Mouse (Mus musculus): Measurements from ENCODE around the gene Accsl. TPM values are rescaled to one million over a fixed set of nuclear protein-coding genes. Genes with fewer than 3 reads are reported as not detected.

Accsl gene
- total RNA-seq (2022): 1 to 10 TPM in 1 of 4 experiments, under 1 TPM in 1, not detected in 2; 0.21 to 1.1 TPM

DNA sequence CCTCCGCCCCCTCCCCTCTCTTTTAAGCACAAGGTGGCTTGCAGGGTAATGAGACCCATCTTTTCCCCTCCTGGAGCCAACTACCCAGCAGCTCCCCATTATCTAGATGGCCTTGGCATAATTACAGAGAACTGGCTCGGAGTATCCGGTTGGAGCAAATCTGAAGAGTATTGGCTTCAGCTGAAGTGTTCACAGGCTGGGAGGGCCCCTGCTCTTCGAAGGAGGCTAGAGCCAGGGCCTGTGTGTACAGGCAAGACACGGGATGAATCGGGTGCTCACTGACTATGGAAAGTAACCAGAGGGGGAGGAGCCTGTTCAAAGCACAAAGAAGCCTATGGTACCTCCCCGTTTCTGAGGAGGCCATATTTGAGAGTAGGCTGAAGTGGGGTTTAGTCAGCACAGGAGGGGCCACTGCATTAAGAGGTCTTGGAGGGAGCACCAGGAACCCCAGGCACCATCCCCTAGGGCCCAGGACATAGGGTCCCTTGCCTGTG, at the start of gene Accsl:
Gene Accsl (minus strand): TSS at position 51 of the 494 bp plus-strand sequence.
- DNase-seq (ENCODE audit: low spot score in 2 of 2): no peak

DNA sequence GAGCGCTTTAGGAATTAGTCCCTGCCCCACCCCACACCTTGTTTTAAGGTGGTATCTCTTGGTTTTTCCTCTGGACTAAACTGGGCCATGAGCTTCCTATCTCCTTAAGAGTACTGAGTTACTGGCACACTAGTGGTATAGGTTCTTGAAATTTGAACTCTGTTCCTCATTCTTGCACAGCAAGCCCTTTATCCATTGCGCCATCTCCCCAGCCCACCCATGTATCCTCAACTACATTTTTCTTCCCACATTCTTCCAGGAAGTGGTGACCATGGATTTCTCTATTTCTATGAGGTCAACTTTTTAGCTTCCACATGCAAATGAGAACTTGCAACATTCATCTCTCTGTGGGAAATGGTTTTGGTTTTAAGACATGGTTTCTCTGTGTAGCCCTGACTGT, 44.6 kb upstream of the Accsl start:
- DNase-seq (ENCODE audit: low spot score in 2 of 2): no peak

DNA sequence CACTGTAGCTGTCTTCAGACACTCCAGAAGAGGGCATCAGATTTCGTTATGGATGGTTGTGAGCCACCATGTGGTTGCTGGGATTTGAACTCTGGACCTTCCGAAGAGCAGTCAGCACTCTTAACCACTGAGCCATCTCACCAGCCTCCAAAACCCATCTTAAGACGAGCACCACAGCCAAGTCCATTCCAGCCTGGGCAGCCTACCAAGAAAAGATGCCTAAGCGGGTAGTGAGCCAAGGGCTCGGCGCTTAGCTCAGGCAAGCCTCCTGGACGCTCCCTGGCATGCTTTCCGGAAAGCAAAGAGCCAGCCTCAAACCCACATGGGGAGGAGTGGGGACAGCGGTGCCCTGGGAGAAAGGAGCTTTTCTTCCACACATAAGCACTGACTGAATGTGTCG, 43.0 kb upstream of the Accsl start:
- DNase-seq (ENCODE audit: low spot score in 2 of 2): peak in 1 of 2 experiments; percentile 45

DNA sequence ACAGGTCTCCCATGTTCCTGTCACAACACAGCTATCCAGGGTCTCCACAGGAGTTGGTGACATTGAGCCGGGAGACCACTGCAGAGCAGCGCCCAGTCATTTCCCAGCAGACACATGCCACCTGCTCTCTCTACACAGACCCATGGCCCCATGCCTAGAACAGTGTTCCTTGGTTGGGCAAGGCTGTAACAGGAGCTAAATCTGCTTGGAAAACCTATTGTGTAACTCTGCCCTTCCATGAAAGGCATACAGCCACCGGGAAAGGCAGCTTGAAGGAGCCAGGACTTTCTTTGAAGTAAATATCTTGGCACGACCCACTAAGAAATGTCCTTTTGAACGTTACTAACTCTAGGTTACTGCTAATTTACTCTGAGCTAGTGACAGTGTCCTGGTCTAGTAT, 40.8 kb upstream of the Accsl start:
- no peak for DNase-seq (ENCODE audit: low spot score in 2 of 2)

DNA sequence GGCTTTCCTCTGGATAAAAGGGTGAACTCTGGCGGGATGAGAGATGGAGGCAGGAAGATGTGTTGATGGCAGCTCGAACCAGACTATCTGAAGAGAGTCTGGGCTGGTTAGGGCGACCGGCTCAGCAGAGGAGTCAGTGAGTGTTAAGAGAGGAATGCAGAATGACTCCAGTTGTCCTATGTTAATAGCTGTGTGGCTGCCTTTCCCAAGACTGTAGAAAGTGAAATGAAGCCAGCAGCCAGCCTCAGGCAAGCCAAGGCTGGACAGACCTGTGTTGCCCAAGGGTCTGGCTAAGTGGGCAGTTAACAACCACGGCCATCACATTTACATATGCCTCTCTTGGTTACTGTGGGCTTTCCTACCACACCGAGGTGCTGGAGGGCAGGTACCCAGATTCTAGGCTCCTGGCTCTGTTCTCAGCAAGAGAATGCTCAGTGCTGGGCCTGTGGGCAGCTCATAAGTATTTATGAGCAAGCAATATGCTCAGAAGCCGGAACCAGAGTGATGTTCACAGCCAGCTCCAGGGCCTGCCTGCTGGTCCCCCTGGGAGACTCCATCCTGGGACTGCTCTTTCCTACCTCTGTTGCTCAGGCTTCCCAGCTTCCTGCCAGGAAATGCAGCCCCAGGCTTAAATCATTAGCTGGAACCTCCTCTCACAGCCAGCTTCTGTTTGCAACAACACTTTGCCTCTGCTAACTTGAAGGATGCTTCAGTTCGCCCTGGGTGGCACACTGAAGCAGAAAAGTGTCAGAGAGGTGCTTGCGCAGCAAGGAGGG, 38.8 kb upstream of the Accsl start:
- no peak for DNase-seq (ENCODE audit: low spot score in 2 of 2)

DNA sequence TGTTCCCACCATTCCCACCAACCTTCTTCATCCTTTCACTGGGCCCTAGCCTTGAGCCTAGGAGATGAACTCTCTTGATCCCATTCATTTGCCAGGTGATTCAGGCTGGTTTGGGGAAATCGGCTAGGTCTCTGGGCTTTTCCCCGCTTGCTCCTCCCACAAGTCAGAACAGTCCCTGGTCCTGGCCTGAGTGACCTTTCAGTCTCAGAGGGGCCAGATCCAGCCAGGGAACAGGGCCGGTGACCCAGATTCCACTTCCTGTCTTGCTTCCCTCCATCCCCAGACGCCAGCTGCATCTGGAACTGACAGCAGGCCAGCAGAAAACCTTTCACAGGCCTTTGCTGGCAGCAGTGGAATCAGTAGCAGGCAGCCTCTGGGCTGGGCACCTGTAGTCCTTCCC, 37.4 kb upstream of the Accsl start:
- no peak for DNase-seq (ENCODE audit: low spot score in 2 of 2)

DNA sequence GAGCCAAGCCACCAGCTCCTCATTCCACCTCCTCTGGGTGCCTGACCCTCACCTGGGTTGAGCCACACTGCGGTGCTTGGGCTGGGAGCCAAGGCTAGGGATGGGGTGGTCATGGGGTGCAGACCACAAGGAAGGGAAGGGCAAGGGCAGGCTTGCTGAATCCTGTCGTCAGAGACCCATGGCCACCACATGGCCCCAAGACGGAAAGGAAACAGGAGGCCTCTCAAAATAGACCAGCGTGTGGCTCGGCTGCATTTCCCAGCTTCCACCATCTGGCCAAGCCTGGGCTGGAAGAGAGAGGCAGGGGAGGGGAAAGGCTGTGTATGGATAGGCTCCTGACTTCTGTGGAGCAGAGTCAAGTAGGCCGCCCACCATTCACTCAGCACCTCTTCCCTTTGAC, 34.5 kb upstream of the Accsl start:
- DNase-seq (ENCODE audit: low spot score in 2 of 2): peak in 1 of 2 experiments; percentile 44

DNA sequence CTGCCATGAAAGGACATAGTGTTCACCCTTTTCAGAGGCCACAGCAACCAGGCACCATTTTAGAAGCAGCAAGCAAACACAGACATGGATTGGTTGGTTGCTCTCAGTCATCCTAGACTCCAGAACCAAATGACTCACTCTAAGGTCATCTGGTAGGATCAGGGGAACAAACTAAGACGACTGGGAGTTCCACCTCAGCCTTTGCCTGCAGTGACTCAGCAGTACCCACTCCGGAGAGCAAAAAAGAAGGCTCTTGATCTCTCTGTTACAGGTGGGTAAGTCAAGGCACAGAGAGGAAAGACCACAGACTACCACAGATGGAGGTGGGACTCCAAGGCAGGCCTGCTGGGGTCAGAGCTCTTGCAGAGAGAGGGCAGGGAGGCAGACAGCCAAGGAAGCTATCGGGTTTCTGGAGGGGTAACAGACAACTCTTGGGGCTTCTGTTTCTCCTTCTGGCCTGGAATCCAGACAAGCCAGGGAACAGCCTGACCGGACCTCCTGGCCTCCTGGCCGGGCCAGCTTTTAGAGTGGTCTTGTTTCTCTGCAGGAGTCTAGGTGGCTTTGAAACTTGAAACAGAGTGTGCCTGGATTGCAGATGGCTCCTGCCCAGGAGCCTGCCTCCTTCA, 33.8 kb upstream of the Accsl start:
- DNase-seq (ENCODE audit: low spot score in 2 of 2): no peak

DNA sequence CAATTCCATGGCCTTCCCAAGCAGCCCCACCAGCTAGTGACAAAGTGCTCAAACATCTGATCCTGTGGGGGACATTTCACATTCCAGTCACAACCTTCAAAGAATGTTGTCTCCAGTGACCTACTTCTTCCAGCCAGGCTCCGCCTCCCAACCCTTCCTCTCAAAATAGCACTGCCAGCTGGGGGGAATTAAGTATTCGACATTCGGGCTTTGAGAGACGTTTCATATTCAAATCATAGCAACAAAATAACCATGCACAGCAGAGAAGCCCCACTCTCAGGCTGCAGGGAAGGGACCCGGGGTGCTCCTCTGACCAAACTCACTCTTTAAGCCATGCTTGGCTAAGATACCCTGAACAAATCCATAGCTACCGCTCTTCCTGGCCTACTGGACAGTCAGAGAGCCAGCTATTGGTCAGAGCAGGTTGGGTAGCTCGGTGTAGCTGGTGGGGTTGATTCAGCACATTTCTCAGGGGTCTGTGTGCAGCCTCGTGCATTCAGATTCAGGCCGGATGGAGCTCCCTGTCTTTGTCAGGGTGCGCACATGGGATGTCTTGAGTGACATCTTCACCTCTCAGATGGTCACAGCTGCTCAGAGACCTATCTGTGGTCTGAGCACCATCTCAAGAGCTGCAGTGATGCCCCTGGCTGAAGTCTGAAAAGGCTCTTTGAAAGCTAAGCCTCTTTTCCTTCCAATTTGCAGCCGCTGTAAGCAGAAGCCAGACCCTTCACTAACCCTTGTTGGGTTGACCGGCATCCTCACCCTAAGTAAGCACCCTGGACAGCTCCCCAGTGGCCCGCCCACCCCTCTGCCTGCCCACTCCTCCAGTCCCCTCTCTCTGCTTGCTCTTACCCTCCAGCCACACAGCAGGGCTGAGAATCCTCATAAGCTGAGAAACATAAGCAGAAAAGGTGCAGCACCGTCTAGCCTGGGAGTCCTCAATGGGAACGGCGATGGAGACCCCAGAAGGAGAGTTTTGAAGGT, 30.7 kb upstream of the Accsl start:
- DNase-seq (ENCODE audit: low spot score in 2 of 2): peak in 1 of 2 experiments; percentile 43

DNA sequence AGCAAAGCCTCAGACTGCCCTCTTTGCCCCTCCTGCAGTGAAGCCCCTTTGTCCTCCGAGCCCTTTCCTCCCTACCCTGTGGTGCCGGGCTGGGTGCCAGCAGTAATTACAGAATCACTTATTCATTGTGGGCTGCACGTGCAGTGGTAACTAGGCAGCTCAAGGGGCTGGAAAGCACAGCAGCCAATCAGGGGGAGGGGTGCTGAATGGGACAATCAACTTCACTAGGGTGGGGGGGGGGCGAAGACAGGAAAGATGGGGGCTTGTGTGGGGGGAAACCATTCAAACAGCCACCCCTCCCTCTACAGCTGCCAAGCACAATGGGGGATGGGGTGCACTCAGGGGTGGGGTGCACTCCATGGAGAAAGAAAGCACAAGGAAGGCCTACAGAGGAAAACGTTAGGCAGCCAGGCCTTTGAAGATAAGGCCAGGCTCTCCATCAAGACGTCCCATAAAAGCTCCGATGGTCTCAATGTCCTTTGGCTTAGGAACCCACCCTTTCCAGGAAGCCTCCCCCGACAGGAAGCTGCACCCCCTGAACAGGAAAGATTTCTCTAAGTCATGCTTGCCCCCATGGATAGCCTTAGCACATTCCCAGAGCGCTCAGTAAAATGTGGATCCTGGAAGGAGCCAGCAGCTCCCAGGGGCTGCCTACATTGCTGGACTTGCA, 22.8 kb upstream of the Accsl start:
- peak in 1 of 2 experiments; percentile 67 for DNase-seq (ENCODE audit: low spot score in 2 of 2)

DNA sequence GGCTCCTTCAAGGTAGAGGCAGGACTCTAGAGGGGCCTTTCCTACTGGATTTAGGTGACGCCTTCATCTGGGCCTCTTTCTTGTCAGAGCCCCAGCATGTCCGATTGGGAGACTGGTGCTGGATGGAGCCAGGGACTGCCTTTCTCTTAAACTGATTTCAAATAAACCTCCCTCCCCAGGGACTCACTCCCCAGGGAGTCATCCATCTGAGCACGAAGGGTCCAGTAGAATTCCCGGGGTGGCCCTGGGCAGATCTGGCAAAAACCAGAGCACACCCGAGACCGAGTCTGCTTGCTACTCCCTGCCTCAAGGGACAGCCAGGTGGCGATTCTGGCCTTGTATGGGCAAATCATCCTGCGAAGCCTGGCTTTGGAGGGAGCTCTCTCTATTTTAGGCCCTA, 21.2 kb upstream of the Accsl start:
- no peak for DNase-seq (ENCODE audit: low spot score in 2 of 2)

DNA sequence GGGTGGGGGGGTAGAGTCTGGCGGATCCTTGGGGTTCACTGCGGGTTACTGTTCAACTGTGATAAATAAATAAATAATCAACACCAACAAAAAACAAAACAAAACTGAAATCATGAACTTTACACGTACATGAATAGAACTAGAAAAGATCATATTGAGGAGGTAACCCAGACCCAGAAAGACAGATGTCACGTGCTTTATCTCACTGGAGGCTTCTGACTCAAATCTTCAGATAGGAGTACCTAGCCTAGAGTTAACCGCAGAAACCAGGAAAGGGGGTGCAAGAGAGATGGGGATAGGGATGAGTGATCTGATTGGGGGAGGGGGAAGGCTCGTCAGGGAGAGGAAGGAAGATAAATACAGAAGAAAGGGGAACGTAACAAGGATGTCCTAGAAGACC, 20.1 kb upstream of the Accsl start:
- DNase-seq (ENCODE audit: low spot score in 2 of 2): no peak

DNA sequence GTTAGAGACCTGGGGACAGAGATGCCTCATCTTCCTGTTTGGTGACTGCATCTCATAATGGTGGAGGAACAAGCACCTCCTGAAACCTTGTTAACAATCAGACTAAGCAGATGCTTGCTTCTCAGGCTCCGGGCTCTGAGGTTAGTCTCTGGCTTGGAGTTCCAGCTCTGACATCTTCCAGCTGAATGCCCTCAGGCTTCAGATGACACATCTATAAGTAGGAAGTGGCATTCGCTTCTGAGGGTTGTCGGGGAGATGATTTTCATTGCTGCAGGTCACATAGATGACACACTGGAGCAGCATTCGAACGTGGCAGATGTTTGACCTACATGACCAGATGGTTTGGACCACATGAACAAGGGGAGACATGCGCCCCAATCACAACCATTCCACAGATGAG, 19.4 kb upstream of the Accsl start:
- no peak for DNase-seq (ENCODE audit: low spot score in 2 of 2)

DNA sequence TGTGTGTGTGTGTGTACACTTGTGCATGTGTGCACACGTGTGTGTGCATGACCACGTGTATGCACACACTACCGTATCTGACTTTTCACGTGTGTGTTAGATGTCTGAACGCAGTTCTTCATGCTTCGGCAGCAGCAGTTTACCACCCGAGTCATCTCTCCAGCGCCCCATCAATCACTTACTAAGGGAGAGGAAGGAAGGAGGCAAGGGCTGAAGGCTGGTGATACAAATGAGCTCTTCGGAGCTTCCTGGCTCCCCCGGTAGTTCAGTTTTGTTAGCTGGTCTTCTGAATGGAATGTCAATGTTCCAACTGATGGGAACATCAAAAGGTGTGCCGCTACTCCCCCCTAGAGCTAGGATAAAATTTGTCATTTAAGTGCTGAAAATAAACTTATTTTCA, 18.3 kb upstream of the Accsl start:
- no peak for DNase-seq (ENCODE audit: low spot score in 2 of 2)

DNA sequence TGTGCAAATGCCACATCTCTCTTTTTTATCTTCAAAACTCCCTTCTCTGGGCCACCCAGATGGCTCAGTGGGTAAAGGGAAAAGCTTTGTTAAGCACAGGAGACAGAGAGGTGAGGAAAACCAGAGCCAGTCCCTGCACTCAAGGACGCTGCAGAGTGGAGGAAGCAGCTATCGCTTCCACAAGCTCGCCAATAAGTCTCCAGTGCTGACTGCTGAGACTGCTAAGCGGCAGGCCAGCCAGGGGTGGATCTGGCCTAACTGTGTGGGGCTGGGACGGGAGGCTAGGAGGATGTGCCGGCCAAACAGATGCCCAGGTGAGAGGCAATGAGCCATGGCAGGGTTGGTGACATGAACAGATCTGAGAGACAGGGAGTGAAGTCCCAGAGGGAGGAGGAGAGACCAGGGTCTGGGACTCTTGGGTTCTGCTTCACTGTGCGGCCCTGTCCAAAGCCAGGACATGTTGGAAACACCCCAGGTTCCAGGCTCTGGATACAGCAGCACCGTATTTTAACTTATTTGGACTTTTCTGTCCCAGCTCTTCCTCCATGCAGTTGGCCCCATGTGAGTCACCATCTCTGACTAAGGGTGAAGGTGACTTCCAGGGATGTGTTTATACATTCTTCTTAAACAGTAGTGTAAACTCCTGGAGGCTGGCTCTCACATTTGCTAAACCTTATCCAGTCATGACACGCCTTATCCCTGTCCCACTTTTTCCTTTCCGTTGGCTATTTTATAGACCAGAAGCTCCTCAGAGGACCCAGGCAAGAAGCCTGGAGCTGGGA, 17.2 kb upstream of the Accsl start:
- DNase-seq (ENCODE audit: low spot score in 2 of 2): no peak

DNA sequence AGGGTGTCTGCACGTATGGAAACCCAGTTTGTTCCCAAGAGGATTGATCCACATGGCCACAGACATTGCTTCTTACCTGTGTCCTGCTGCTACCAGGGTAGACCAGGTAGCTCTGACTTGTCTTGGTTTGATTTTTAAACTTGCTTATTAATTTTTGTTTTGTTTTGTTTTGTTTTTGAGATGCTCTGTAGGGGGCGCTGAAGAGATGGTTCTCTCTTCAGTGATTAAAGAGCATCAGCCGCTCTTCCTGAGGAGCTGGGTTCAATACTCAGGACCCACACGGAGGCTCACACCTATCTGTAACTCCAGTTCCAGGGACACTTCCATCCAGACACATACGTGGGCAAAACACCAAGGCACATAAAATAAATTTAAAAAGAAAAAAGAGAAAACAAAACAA, 14.1 kb upstream of the Accsl start:
- no peak for DNase-seq (ENCODE audit: low spot score in 2 of 2)

DNA sequence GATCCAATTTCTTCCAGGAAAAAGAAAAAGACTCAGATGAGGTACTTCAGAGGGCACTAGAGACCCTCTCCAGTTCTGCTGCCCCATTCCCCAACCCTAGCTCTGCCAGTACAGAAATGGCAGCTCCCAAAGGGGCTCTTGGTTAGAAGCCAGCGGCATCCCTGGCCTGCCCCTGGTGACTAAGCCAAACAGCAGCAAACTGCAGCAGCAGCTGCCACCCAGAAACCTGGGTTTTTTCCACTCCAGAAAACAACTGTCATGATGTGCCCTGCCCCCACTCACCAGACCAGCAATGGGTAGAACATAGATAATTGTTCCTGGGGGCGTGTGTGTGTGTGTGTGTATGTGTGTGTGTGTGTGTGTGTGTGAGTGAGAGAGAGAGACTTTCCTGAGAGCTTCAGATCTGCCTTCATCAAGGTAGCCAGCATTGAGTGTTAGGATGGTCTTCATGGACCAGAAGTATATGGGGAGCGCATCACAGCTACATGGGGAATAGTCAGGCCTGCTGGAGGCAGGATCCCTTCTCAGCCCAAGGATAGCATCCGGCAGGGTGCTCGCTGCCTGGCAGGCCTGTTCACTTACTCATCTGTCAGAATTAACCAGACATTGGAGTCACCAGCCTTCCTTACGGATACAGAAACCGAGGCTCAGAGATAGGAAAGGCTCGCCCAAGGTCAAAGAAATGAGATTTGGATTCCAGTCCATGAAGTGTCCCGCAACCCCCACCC, 12.8 kb upstream of the Accsl start:
- no peak for DNase-seq (ENCODE audit: low spot score in 2 of 2)

DNA sequence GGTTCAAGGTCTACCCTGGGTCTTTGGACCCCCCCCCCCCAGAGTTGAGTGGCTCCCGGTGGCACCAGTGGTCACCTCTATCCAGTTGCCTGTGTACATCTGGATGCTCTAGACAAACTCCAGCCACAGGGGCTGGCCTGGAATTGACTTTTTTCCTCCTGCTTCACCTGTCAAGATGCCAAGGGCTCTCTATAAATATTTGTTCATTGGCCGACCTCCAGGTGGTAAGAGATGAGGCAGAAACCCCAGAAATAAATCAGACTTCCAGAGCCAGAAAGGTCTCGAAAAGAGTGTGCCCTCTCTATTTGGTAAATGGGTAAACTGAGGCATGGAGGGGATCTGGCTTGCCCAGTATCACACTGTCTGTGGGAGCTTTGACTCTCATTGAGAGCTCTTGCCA, 12.0 kb upstream of the Accsl start:
- DNase-seq (ENCODE audit: low spot score in 2 of 2): no peak

DNA sequence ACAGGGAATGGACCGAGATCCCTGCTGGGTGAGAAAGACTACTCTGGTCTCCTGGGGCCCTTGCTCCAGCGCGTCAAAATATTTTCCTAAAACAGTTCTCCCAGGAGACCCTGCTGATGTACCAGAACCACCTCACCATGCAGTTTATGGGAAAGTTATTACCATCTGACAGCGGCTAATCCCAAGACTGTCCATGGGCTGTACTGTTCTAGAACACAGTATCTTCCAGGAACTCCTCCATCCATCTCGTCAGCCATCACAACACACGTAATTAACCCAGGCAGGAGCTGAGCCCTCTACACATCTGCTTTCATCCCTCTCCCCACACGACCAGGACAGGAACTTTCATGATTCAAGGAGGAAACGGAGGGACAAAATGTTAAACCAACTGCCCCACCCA, 11.5 kb upstream of the Accsl start:
- DNase-seq (ENCODE audit: low spot score in 2 of 2): no peak

DNA sequence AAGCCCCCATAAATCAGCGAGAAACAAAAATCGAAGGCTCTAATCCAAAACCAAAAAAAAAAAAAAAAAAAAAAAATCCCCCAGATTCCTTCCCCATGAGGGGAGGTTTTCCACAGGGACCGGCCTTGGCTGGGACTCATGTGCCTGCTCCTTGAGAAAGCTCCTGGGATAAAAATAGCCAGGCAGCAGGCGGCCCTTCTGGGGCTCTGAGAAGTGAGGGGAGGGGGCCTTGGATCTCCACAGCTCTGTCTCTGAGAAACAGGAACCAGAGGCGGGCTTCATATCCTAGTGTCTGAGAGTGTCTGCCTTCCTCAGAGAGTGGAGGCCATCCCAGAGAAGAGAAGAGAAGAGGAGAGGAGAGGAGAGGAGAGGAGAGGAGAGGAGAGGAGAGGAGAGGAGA, 8.0 kb upstream of the Accsl start:
- no peak for DNase-seq (ENCODE audit: low spot score in 2 of 2)

All from left cerebral cortex, adult 8-10 months (tissue).